Mouse (Mus musculus): ENCODE measurements around the gene Iqsec1. TPM values are rescaled to one million over a fixed set of nuclear protein-coding genes. Genes with fewer than 3 reads are reported as not detected.
A peak's percentile ranks its signal among the peaks of the same experiment; 100 is the strongest.

Iqsec1 gene
- polyA plus RNA-seq, 1 experiment from 2014 or later: 4.2 TPM

GRCm38 (mm10) chr6:90728491-90728931, 260.0 kb downstream of the Iqsec1 start:
- no peak overlapping the region for H3K4me3 ChIP-seq (ENCODE audit: low read depth, low read length)
- H3K4me2 ChIP-seq (ENCODE audit: low read depth, low read length): no peak overlapping the region
- DNase-seq (peak; percentile 88), ATAC-seq (peak; percentile 83)
- H3K9me3 ChIP-seq (ENCODE audit: low read length): no peaks in the 10 kb centered on the region
- H3K27me3 ChIP-seq (ENCODE audit: insufficient read depth, low read length): no peaks in the 10 kb centered on the region
- H3K27ac ChIP-seq (ENCODE audit: low read depth): no peak overlapping the region
- no peak for TF ChIP-seq EP300 (IDR thresholded peaks at IDR 0.05; ENCODE audit: low read depth)
- peak; percentile 99 for TF ChIP-seq CTCF (IDR thresholded peaks at IDR 0.05; ENCODE audit: low read depth)
- WGBS (ENCODE audit: insufficient replicate concordance): 0% methylated on average over 1 of the region's 1 CpGs
- 0 out of 2 replicates have a peak, but pooled peaks cover 2% of the 10 kb centered on the region for H3K4me1 ChIP-seq (ENCODE audit: insufficient read depth)
- H3K9ac ChIP-seq (replicated peaks): no peak overlapping the region
- no peaks in the 10 kb centered on the region for H3K36me3 ChIP-seq (replicated peaks; ENCODE audit: insufficient read depth, low read length)

DNA sequence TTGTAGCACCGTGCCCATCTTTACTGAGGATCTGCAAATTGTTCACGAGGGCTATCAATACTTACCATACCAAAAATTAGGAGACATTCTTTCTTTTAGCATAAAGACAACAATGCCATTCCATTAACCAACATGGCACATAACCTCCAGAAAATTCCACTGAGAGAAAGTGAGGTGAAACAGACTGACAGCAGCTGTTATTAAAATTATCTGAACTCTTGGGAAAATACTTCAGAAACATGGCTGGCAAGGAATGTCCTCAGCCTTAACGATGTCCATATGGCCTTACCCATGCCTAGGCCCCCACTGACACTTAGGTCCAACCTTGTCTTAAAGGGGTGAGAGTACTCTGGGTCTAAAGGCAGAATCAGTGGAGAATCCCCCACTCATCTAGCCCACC, 260.7 kb downstream of the Iqsec1 start:
- Histone ChIP-seq H3K36me3 (replicated peaks; ENCODE audit: insufficient read depth, low read length) (no peaks in the 10 kb centered on the region), H3K4me1 (ENCODE audit: insufficient read depth) (0 out of 2 replicates have a peak, but pooled peaks cover 2% of the 10 kb centered on the region), H3K27me3 (ENCODE audit: insufficient read depth, low read length) (no peaks in the 10 kb centered on the region), H3K4me3 (ENCODE audit: low read depth, low read length) (no peak overlapping the region), H3K27ac (ENCODE audit: low read depth) (no peak overlapping the region), H3K9me3 (ENCODE audit: low read length) (no peaks in the 10 kb centered on the region), H3K9ac (replicated peaks) (no peak overlapping the region), H3K4me2 (ENCODE audit: low read depth, low read length) (no peak overlapping the region)
- no peak for DNase-seq
- TF ChIP-seq EP300 (IDR thresholded peaks at IDR 0.05; ENCODE audit: low read depth) (no peak), CTCF (IDR thresholded peaks at IDR 0.05; ENCODE audit: low read depth) (no peak)
- no peak for ATAC-seq
- WGBS (ENCODE audit: insufficient replicate concordance): 89% methylated on average over 3 of the region's 3 CpGs

DNA sequence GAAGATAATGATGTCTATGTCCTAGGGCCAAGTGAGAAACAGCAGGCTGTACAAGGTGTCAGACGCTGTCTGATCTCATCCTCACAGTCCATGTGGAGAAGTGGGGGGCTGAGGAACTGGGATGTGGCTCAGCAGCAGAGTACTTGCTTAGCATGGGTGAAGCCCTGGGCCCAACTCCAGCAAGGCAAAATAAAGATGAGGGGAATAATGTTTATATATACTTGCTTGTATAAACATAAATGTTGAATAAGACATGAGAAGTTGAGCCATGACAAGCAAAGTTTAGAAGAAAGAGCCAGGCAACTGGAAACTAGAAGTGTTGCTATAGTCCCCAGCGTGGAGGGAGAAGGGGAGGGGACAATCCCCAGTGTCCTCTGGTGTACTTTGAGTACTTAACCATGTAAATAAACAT, 261.8 kb downstream of the Iqsec1 start:
- TF ChIP-seq EP300 (IDR thresholded peaks at IDR 0.05; ENCODE audit: low read depth) (no peak), CTCF (IDR thresholded peaks at IDR 0.05; ENCODE audit: low read depth) (no peak)
- H3K4me1 ChIP-seq (ENCODE audit: insufficient read depth): 0 out of 2 replicates have a peak, but pooled peaks cover 2% of the 10 kb centered on the region
- DNase-seq: no peak
- H3K9ac ChIP-seq (replicated peaks): no peak overlapping the region
- no peak overlapping the region for H3K4me2 ChIP-seq (ENCODE audit: low read depth, low read length)
- no peaks in the 10 kb centered on the region; the same call in 1 of the 2 replicates for H3K36me3 ChIP-seq (replicated peaks; ENCODE audit: insufficient read depth, low read length)
- ATAC-seq: 0 out of 2 replicates have a peak, but pooled peaks have one; percentile 38
- no peak overlapping the region for H3K4me3 ChIP-seq (ENCODE audit: low read depth, low read length)
- H3K27ac ChIP-seq (ENCODE audit: low read depth): no peak overlapping the region
- 74% methylated on average over 2 of the region's 2 CpGs for WGBS (ENCODE audit: insufficient replicate concordance)
- H3K27me3 ChIP-seq (ENCODE audit: insufficient read depth, low read length): no peaks in the 10 kb centered on the region
- no peaks in the 10 kb centered on the region for H3K9me3 ChIP-seq (ENCODE audit: low read length)

DNA sequence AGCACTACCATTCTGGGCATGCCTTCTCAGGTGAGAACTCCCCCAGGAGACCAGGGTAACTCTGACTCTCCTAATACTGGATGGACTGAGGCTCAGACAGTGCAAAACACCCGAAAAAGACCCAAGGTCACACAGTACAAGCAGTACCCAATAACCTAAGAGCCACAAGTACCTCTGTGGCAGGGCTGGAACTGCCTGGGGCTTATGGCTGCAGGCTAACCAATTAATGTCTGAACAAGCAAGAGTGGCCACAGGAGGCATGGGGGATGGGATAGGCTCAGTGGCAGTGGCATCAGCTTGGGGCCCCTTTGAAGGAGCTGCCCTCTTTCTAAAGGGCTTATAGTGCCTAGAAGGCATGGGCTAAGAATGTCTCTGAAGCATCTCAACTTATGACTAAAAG, 263.0 kb downstream of the Iqsec1 start:
- TF ChIP-seq CTCF (IDR thresholded peaks at IDR 0.05; ENCODE audit: low read depth) (no peak), EP300 (IDR thresholded peaks at IDR 0.05; ENCODE audit: low read depth) (no peak)
- ATAC-seq (no peak), DNase-seq (no peak)
- no peak overlapping the region for H3K9ac ChIP-seq (replicated peaks)
- H3K36me3 ChIP-seq (replicated peaks; ENCODE audit: insufficient read depth, low read length): no peaks in the 10 kb centered on the region; the same call in 1 of the 2 replicates
- WGBS (ENCODE audit: insufficient replicate concordance): 39% methylated on average over 1 of the region's 1 CpGs
- no peak overlapping the region for H3K4me2 ChIP-seq (ENCODE audit: low read depth, low read length)
- H3K4me3 ChIP-seq (ENCODE audit: low read depth, low read length): no peak overlapping the region
- no peaks in the 10 kb centered on the region for H3K9me3 ChIP-seq (ENCODE audit: low read length)
- peaks cover 4% of the 10 kb centered on the region; the same call in 1 of the 2 replicates for H3K4me1 ChIP-seq (ENCODE audit: insufficient read depth)
- H3K27me3 ChIP-seq (ENCODE audit: insufficient read depth, low read length): no peaks in the 10 kb centered on the region
- H3K27ac ChIP-seq (ENCODE audit: low read depth): no peak overlapping the region

DNA sequence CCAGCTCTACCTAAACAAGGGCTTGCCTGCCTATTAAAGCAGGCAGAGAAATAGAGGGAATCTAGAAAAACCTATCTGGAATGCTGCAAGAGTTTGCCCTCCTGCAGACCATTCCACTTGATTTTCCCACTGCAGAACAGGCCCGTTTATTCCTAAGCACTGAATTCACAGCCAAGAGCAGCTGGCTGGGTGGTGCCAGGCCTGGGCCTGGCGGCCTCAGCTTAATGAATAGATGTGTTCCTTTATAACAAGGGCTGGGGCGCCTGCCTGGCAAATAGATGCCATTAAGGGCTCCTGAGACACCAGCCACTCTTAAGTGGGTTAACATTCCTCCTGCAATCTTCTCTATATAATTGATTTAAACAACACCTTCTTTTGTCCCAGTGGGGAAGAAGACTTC, 265.5 kb downstream of the Iqsec1 start:
- no peak for DNase-seq
- 75% methylated on average over 3 of the region's 3 CpGs for WGBS (ENCODE audit: insufficient replicate concordance)
- Histone ChIP-seq H3K4me2 (ENCODE audit: low read depth, low read length) (no peak overlapping the region), H3K36me3 (replicated peaks; ENCODE audit: insufficient read depth, low read length) (no peaks in the 10 kb centered on the region; the same call in 1 of the 2 replicates), H3K9me3 (ENCODE audit: low read length) (no peaks in the 10 kb centered on the region), H3K27ac (ENCODE audit: low read depth) (no peak overlapping the region), H3K4me1 (ENCODE audit: insufficient read depth) (peaks cover 11% of the 10 kb centered on the region; the same call in 1 of the 2 replicates), H3K27me3 (ENCODE audit: insufficient read depth, low read length) (no peaks in the 10 kb centered on the region), H3K4me3 (ENCODE audit: low read depth, low read length) (no peak overlapping the region), H3K9ac (replicated peaks) (no peak overlapping the region)
- TF ChIP-seq EP300 (IDR thresholded peaks at IDR 0.05; ENCODE audit: low read depth) (no peak), CTCF (IDR thresholded peaks at IDR 0.05; ENCODE audit: low read depth) (no peak)
- no peak for ATAC-seq

DNA sequence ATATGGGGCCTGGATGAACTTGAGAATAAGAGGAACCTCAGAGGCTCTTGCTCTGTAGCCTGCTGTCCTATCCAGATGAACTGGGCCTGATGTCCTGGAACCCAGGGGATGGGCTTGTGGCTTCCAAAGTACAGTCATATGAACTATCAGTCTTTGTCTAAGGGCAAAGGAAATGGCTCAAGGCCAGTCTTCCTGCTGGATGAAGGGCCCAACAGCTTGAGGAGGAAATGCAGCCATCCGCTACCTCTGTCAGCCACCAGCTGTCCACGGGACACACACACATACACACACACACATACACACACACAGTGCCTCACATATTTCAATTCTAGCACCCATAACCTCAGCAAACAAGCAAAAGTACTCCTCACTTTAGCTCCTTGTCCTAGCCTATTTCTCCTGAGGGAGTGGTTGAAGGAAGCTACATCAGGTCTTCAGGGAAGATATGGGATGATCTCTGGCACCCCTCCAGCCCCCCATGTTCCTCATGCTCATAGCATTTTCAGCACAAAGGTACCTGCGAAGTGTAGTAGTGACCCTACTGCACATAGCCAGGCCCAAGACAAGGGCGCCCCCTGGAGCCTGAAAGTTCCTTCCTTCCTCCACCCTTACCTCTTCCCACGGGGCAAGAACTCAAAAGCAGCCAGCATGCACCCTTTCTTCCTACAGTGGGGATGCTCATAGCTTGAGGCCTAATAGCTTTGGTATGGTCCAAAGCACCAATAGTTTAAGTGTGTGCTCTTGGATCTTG, 267.3 kb downstream of the Iqsec1 start:
- Histone ChIP-seq H3K4me3 (ENCODE audit: low read depth, low read length) (no peak overlapping the region), H3K36me3 (replicated peaks; ENCODE audit: insufficient read depth, low read length) (no peaks in the 10 kb centered on the region; the same call in 1 of the 2 replicates), H3K4me2 (ENCODE audit: low read depth, low read length) (no peak overlapping the region), H3K9me3 (ENCODE audit: low read length) (no peaks in the 10 kb centered on the region), H3K27me3 (ENCODE audit: insufficient read depth, low read length) (no peaks in the 10 kb centered on the region), H3K9ac (replicated peaks) (no peak overlapping the region), H3K27ac (ENCODE audit: low read depth) (0 out of 2 replicates have a peak overlapping the region, but pooled peaks have one; percentile 22), H3K4me1 (ENCODE audit: insufficient read depth) (peaks cover 17% of the 10 kb centered on the region; the same call in 1 of the 2 replicates)
- WGBS (ENCODE audit: insufficient replicate concordance): 49% methylated on average over 5 of the region's 5 CpGs
- ATAC-seq (peak; percentile 62), DNase-seq (peak; percentile 83)
- TF ChIP-seq CTCF (IDR thresholded peaks at IDR 0.05; ENCODE audit: low read depth) (peak; percentile 93), EP300 (IDR thresholded peaks at IDR 0.05; ENCODE audit: low read depth) (no peak)
